Mouse (Mus musculus): ENCODE measurements at regions not wholly inside any gene's neighbourhood (a gene's known extent, or its start where the extent isn't known, plus 50 kb on each side); places are given as distances from the start of the nearest gene placed in this dataset.

DNA sequence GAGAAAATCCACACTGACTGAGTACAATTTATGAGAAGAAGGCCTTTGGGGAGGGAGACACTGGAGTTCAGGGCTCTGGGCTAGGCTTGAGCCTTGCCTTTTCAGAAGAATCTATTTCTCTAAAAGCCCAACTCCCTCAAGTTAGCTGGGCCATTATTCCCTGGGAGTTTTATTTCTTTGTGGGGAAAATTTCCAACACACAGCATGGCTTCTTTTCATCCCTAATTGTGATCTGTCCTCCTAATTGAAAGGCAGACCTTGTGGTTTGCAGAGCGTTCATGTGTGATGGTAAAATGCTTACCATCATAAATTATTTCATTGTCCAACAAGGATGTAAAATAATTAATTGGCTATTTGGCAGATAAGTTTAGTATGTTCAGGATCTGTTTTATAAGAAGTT lies 204.1 kb downstream of the Tgfb2 start:
- no peak for DNase-seq

GRCm38 (mm10) chr1:186497872-186498271 lies 207.9 kb downstream of the Tgfb2 start:
- no peak for DNase-seq

DNA sequence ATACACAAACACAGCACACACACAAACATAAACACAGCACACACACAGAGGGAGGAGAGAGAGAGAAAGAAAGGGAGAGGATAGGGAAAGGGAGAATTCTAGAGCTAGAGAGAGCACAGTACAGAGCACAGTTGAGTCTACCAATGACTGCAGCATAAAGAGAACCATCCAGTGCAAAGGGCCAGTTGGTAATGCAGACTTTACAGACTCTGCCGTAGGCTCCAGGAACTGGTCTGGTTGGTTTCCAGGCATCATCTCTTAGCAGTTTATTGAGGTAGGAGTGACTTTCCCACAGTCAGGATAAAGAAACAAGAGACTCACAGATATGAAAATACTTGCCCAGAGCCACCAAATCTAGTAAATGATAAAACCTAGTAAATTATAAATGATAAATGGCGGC lies 208.5 kb downstream of the Tgfb2 start:
- no peak for DNase-seq

DNA sequence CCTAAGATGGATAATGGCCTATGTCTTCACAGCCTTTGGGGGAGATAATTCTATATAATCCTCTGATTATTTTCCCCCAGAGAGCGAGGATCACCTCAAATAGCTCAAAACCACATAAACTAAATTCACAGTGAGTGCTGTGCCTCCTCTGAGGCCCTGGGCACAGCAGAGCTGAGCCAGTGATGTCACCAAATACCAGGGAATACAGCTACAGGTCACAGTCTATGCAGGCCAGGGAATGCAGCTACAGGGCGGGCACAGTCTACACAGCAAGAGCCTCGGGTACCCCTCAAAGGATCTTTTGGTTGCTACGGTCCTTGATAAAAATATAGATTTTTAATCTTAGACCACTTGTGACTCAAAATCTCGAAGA lies 211.4 kb downstream of the Tgfb2 start:
- no peak for DNase-seq

- DNase-seq = no peak
These were observed 212.0 kb downstream of the Tgfb2 start for GRCm38 (mm10) chr1:186493664-186494410.

GRCm38 (mm10) chr1:186482177-186482576 lies 223.6 kb downstream of the Tgfb2 start:
- DNase-seq = peak; percentile 10

GRCm38 (mm10) chr1:186480019-186480418 lies 225.8 kb downstream of the Tgfb2 start:
- DNase-seq = no peak

DNA sequence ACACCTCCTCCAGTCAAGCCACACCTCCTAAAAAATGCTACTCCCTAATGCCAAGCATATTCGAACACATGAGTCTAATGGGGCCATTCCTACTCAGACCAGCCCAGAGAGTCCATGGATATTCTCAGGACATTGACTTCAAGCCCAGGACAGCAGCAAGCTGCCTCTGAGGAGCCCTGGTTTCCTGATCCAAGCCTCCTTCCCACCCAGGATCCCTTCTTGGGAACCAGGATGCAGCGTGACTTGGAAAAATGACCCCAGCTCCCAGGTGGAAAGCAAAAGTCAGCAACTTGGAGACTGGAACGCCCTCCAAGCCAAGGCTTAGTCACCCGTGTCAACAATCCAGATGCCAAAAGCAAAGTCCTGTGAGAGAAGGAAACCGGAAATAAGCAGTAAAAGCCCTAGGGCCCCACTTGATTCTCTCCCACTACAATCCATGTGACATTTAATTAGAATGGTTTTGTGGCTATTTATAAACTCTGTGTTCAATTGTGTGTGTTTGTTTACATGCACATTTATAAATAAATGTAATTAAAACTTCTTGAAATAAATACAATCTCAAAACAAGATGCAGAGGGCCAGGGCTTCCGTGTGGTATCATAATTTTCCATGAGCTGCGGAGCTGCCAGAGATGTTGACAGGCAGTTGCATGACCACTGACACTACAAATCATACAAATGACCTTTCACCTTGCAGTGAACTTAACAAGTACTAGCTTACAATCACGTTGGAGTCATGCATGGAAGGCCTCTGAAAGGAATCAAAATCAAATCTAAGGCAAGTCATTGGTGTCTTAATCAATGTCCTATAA lies 227.2 kb downstream of the Tgfb2 start:
- DNase-seq = peak; percentile 82

DNA sequence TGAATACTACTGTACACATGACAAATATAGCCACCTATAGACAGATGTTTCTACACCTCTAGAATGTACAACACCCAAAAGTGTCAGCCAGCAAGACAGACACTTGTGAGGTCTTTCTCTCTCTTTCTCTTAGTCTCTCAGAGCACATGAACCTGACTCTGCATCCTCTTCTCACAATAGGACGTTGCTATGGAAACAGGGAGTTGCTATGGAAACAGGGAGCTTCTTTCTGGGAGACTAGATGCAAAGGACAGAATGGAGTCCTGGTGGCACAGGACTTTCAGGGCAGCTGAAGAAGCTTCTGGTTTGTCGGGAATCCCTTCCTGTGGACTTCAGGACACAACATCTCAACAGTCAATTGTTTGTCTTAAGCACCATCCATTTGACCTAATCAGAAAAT lies 230.9 kb downstream of the Tgfb2 start:
- DNase-seq = no peak

- no peak for DNase-seq
These were observed 231.4 kb downstream of the Tgfb2 start for GRCm38 (mm10) chr1:186474385-186474784.

DNA sequence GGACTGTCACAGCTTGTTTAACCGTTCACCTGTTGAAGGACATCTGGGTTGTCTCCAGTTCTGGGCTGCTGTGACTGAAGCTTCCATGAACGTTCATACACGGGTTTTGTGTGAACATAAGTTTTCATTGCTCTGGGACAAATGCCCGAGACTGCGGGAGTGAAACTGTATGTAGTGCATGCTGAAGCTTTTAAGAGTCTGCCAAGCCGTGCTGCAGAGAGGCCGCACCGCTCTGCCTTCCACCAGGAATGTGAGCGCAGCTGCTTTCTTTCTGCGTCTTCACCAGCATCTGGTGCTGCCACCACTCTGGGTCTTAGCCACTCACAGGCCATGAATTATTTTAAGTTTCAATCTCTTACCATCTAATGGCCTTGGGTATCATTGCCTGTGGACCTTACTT lies 232.8 kb downstream of the Tgfb2 start:
- no peak for DNase-seq

- DNase-seq = no peak
These were observed 240.3 kb downstream of the Tgfb2 start for GRCm38 (mm10) chr1:186465526-186465925.

DNA sequence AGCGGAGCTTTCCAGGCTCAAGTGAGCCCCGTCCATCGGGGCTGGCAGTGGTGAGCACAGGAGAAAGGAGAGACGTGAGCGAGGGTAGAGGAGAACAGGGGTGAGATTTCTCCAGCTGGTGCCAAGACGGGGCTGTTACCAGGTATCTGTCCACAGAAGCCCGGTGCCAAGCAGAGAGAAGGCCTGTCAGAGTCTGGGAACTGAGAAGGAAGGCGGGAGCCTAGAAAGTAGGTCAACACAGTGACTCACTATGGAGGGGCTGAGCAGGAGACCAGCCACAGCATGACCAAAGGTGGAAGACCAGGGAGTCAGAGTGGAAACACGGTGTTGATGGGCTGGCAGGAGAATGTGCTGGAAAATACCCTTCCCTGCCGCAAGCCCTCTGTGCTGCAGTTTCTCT lies 245.0 kb downstream of the Tgfb2 start:
- no peak for DNase-seq

DNA sequence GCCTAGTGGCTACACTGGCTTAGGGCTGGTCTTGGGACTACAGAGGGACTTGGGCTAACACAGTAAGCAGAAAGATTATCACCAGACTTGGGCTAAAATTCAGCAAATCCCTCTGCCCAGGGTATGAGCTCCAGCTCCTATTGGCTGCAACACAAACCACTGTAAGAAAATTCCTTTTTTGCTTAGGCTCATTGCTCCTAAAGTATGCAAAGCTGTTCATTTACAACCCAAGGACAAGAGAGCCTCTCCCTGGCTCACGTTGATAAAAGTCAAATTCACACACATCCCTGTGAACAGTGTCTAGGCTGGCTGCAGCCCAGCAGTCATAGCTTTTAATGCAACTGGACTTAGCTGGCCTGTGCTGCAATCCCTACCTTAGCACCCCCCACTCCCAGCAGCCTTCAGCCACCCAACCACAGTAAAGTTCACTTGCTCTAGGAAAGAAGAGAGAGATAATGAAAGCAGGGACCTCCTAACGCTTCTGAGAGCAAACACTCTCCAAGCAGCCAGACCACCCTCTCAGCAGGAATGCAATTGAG lies 247.6 kb downstream of the Tgfb2 start:
- peak; percentile 39 for DNase-seq

GRCm38 (mm10) chr1:186457098-186457497 lies 248.7 kb downstream of the Tgfb2 start:
- DNase-seq = no peak

DNA sequence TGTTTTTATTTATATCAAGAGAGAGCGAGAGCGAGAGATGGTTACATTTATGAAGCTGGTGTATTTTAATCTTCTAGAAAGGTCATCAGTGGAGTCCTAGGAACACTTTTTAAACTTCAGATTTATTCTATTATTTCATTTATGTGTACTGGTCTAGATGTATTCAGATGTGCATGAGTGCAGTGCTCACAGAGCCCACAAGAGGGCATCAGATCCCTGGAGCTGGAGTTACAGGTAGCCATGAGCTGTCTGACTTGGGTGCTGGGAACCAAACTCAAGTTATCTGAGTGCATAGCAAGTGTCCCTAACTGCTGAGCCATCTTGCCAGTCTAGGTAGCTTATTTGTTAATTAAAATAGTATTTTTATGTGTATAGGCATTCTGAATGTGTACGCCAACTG lies 249.7 kb downstream of the Tgfb2 start:
- DNase-seq = no peak

GRCm38 (mm10) chr1:186455177-186455660 lies 250.6 kb downstream of the Tgfb2 start:
- DNase-seq = no peak

DNA sequence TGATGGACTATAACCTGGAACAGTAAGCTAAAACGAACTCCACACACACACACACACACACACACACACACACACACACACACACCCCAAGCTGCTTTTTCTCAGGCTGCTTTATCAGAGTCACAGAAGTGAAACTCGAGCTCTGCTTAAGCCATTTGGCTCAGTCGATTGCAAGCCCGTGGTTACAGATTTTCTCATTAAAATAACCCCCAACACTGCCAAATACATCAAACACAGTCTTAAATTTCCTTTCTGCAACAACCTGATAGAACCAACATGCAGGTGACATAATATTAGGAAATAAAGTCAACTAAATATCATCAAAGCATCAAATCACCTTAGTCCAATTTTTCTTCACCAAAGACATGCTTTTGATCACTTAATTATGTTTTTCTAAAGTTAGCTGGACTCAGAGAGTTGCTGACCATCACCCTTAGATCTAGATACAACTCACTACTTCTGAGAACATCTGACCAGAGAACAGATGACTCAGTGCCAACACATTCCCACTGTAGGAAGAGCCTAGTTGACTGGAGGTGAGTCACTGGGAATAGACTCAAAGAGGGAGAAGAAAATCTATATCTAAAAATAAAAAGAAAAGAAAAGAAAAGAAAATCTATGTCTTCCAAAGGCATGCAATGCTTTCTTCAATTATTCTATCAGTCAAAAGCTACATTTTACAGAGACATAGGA lies 251.2 kb downstream of the Tgfb2 start:
- DNase-seq = no peak

DNA sequence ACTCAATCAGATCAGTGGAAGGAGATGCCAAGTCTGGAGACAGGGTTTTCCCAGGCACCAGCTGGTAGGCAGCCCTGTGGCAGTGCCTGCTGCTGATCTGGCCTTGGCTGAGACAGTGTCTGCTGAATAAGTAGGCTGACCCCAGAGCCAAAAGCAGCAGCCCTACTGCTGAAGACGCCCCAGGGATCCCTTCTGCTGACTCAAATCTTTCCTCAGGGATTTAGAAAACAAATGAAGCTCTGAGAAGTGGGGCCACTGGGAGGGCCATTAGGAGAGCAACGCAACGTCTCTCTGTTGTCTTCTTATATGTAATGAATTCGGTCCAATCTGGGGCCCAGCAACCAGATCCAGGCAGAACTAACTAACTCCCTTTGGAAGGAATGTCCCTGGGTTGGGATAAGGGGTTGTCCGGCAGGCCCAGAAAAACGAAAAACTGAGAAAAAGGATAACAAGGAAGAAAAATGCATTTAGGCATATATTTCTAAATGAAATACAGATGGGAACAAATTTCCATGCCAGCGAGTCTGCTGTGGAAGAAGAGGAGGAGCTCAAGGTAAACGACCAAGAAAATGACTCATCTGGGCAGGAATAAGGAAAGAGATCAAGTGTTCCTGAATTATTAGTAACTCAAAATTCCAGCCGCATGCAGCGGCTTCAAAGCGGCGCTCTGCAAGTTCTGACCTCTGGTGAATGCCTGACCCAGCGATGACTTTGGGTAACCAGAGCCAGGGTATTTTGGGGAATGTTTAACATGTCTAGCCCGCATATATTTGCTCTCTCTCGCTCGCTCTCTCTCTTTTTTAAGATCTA lies 256.7 kb downstream of the Tgfb2 start:
- peak; percentile 26 for DNase-seq

DNA sequence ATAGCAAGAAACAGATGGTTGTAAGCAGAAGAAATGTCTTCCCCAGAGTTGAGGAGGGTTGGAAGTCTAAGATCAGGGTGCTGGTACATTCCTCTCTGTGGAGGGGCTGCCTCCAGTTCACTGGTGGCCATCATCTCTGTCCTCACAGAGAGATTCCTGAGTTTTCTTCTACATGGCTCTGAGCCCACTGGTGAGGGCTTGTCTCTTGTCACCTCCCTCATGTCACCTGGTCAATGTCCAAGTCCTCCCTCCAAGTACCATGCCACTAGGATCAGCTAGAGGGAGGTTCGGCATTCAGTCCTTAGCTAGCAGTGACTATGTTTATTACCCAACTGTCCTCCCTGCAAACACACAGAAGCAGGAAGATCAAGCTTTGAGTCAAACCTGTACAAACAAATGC lies 258.3 kb downstream of the Tgfb2 start:
- DNase-seq = no peak

GRCm38 (mm10) chr1:186444701-186445131 lies 261.1 kb downstream of the Tgfb2 start:
- peak; percentile 44 for DNase-seq

DNA sequence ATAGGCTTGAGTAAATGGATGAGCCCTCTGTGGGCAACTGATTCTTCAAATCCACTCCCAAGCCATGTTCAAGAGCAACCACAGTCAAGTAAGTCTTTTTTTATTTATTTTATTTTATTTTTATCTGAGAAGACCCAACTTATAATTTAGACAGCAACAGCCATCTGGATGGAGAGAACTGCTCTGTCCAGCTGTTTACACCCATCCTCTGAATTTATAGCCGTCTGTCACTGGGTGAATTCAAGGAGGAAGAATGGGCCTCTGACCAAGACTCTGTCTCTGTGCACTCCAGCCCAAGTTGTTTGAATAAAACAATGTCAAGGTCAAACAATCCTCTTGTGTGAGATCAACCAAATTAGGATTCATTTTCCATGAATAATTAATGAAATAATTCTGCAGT lies 263.6 kb downstream of the Tgfb2 start:
- no peak for DNase-seq
